Mouse (Mus musculus) liver, embryonic 12.5 days (tissue): ENCODE data around the gene Ltb4r1. TPM values are rescaled to one million over a fixed set of nuclear protein-coding genes. Genes with fewer than 3 reads are reported as not detected.
A peak's percentile ranks its signal among the peaks of the same experiment; 100 is the strongest.

Experiments
- ATAC-seq: fragments of 200-750 bp; cut with Nextera tagmentation; 2 replicates; pipeline ENCODE4 v1.8.0; 2017; ENCODE audit warnings: moderate number of reproducible peaks, mild to moderate bottlenecking, moderate library complexity
- H3K27ac ChIP-seq: fragments of 300-500 bp; sonication (generic); 2 replicates; pipeline ENCODE4 v1.5.1; 2016; ENCODE audit warnings: mild to moderate bottlenecking
- H3K27me3 ChIP-seq: fragments of 300-500 bp; sonication (generic); replicated peaks from 2 replicates; pipeline ENCODE4 v1.6.1; 2016; ENCODE audit warnings: mild to moderate bottlenecking, moderate library complexity
- H3K36me3 ChIP-seq: fragments of 300-500 bp; sonication (generic); 2 replicates; pipeline ENCODE4 v1.6.1; 2016; ENCODE audit warnings: mild to moderate bottlenecking, moderate library complexity
- H3K4me1 ChIP-seq: fragments of 300-500 bp; sonication (generic); 2 replicates; pipeline ENCODE4 v1.6.1; 2016
- H3K4me2 ChIP-seq: fragments of 300-500 bp; sonication (generic); 2 replicates; pipeline ENCODE4 v1.6.1; 2016; ENCODE audit warnings: mild to moderate bottlenecking, moderate library complexity
- H3K4me3 ChIP-seq: fragments of 300-500 bp; sonication (generic); 2 replicates; pipeline ENCODE4 v1.5.1; 2016; ENCODE audit warnings: mild to moderate bottlenecking, moderate library complexity
- H3K9ac ChIP-seq: fragments of 300-500 bp; sonication (generic); 2 replicates; pipeline ENCODE4 v1.6.1; 2016; ENCODE audit warnings: mild to moderate bottlenecking, moderate library complexity
- H3K9me3 ChIP-seq: fragments of 300-500 bp; sonication (generic); replicated peaks from 2 replicates; pipeline ENCODE4 v1.6.1; 2016; ENCODE audit warnings: mild to moderate bottlenecking, moderate library complexity
- WGBS: fragments of 180-500 bp; shearing (Covaris S2); methylation state at CpG from one replicate; pipeline ENCODE4 v1.1.7; 2016; ENCODE audit not compliant: insufficient replicate concordance; 5-methylcytosine and 5-hydroxymethylcytosine counted together
- polyA plus RNA-seq: library from polyadenylated mRNA; unstranded; fragments of >200 nt; fragmentation: Nextera tagmentation; extraction: Ambion mirVana; gene quantifications from 2 replicates; pipeline ENCODE4 v1.2.1, GENCODE M21; 2016

Gene Ltb4r1
- 3.1 and 3.6 TPM in 2 replicates for polyA plus RNA-seq

DNA sequence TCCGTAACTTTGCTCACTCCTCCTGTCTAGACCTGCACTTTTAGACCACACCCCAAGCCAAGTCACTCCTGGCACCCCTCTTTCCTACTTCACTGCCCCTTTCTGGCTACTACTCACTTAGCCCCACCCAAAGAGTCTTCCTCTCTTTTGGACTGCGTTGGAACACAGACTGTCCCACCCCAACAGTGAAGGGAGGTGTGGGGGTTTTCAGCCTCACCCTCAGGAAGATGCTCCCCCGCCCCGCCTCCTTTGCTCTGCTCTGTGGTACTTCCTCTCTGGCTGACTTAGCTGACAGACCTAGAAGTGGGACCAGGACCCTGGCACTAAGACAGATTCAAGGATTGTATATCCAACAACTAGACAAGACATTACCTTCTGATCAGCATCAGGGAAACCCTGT, at the start of gene Ltb4r1:
Ltb4r1 (plus strand) TSS at position 267 of the 400 bp plus-strand sequence.
- H3K27ac ChIP-seq: peak within 1 kb of the TSS; percentile 22; the same call in 1 of the 2 replicates
- no peak within 1 kb of the TSS for H3K4me3 ChIP-seq
- H3K9ac ChIP-seq: no peak within 1 kb of the TSS
- H3K36me3 ChIP-seq: no peaks in the 10 kb centered on the region
- H3K4me1 ChIP-seq: peaks cover 75% of the 10 kb centered on the region
- WGBS: 23% methylated on average over 4 of the region's 4 CpGs
- peaks cover 79% of the 10 kb centered on the region for H3K27me3 ChIP-seq
- ATAC-seq: no peak
- no peak within 1 kb of the TSS for H3K4me2 ChIP-seq
- H3K9me3 ChIP-seq: no peaks in the 10 kb centered on the region

DNA sequence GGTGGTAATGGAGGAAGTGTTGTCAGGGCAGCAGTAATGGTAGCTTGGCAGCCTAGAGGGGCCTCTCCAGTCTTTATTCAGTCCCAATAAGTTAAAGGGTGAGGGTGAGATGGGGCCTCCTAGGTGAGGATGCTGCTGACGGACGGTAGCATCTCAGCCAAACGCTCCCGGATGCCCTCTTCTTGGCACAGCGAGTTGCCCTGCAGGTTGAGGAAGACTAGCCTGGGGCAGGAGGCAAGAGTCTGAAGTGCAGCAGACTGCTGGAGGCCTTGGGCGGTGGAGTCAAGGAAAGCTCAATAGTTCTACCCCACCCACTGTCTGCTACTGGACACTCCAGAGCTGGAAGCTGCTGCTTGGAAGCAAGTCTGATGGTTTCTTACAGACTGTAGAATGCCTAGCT, 49.5 kb upstream of the Ltb4r1 start:
- Histone ChIP-seq H3K4me3 (no peak overlapping the region), H3K36me3 (peaks cover 44% of the 10 kb centered on the region), H3K9ac (no peak overlapping the region), H3K27ac (no peak overlapping the region), H3K9me3 (no peaks in the 10 kb centered on the region), H3K4me1 (peaks cover 50% of the 10 kb centered on the region), H3K4me2 (no peak overlapping the region), H3K27me3 (peaks cover 21% of the 10 kb centered on the region)
- ATAC-seq: no peak
- WGBS: 76% methylated on average over 6 of the region's 6 CpGs

DNA sequence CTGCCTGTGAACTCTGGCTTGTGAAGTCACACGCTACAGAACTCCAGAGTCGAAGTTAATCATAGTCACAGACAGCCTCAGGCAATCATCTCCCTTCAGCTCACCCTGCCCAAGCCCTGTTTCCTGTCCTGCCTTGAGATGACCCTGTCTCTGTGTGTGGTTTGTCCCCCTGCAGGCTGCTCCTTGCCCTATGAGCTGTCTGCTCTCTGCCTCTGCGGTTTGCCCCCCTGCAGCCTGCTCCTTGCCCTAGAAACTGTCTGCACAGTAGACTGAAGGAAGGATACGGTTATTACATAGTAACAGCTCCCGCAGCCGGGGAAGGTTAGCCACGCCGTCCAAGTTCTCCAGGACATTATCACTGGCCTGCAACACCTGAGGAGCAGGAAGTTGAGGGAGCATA, 48.9 kb upstream of the Ltb4r1 start:
- Histone ChIP-seq H3K4me3 (no peak overlapping the region), H3K9me3 (no peaks in the 10 kb centered on the region), H3K4me2 (no peak overlapping the region), H3K27me3 (peaks cover 20% of the 10 kb centered on the region), H3K36me3 (peaks cover 44% of the 10 kb centered on the region), H3K27ac (no peak overlapping the region), H3K9ac (no peak overlapping the region), H3K4me1 (peaks cover 49% of the 10 kb centered on the region)
- ATAC-seq: no peak
- WGBS: 67% methylated on average over 8 of the region's 8 CpGs

DNA sequence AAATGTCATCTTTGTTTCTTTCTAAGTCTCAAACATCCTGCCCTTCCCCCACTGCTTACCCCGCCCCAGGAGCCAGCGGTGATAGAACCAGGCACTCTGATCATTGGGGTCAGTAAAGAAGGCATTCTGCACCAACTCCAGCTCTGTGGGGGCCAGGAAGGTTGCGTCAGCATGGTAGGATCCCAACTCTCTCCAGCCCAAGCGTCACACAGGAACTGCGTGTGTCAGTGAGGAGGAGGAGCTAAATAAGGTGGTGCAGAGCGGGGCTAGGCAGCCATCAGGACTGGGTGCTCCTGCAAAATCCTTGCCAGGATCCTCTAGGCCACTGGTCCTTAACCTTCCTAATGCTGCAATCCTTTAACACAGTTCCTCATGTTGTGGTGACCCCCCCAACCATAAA, 46.0 kb upstream of the Ltb4r1 start:
- ATAC-seq: no peak
- no peak overlapping the region for H3K4me3 ChIP-seq
- H3K27me3 ChIP-seq: no peaks in the 10 kb centered on the region
- no peaks in the 10 kb centered on the region for H3K9me3 ChIP-seq
- H3K9ac ChIP-seq: no peak overlapping the region
- peaks cover 44% of the 10 kb centered on the region for H3K36me3 ChIP-seq
- peaks cover 50% of the 10 kb centered on the region for H3K4me1 ChIP-seq
- no peak overlapping the region for H3K4me2 ChIP-seq
- 85% methylated on average over 6 of the region's 6 CpGs for WGBS
- no peak overlapping the region for H3K27ac ChIP-seq

DNA sequence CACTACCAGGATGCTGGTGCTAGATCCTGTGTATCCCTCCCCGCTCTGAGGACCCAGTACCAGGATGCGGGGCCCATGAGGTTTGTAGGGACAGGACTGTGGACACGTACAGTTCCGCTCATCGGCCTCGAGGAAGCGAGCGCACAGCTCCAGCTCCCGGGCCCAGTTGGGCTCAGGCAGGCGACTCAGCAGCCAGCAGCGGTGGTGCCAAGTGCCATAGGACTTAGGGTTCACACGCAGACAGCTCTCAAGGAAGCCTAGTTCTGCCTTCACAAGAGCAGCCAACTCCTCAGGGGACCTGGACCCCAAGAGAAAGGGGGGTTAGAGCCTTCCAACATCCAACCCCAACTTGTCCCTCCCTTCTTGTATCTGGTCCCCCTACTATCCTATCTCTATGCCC, 45.1 kb upstream of the Ltb4r1 start:
- Histone ChIP-seq H3K27ac (peak overlapping the region; percentile 86; the same call in 1 of the 2 replicates), H3K9ac (0 out of 2 replicates have a peak overlapping the region, but pooled peaks have one; percentile 80), H3K36me3 (peaks cover 44% of the 10 kb centered on the region), H3K4me1 (peaks cover 48% of the 10 kb centered on the region), H3K4me3 (peak overlapping the region; percentile 83), H3K27me3 (no peaks in the 10 kb centered on the region), H3K4me2 (peak overlapping the region; percentile 88), H3K9me3 (no peaks in the 10 kb centered on the region)
- WGBS: 91% methylated on average over 12 of the region's 12 CpGs
- no peak for ATAC-seq

DNA sequence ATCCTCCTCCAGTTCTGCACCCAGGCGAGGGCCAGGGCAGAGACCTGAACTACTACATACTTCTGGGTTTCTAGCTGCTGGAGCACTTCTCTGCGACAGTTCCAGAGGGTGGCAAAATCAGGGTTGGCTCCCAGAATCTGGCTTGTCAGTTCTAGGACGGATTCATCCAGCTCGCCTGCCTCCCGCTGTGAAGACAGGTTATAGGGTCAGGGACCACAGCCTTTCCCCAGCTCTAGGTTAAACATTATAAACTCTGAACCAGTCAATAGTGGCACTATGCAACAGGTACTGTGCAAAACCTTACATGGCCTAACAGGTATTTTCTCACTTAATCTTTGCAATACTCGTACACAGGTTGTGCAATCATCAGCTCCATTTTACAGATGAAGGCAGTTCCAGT, 44.7 kb upstream of the Ltb4r1 start:
- no peak for ATAC-seq
- 76% methylated on average over 6 of the region's 6 CpGs for WGBS
- Histone ChIP-seq H3K4me1 (peaks cover 48% of the 10 kb centered on the region), H3K4me2 (peak overlapping the region; percentile 88), H3K27me3 (no peaks in the 10 kb centered on the region), H3K9me3 (no peaks in the 10 kb centered on the region), H3K36me3 (peaks cover 41% of the 10 kb centered on the region), H3K9ac (peak overlapping the region; percentile 80), H3K27ac (peak overlapping the region; percentile 86), H3K4me3 (peak overlapping the region; percentile 83)

DNA sequence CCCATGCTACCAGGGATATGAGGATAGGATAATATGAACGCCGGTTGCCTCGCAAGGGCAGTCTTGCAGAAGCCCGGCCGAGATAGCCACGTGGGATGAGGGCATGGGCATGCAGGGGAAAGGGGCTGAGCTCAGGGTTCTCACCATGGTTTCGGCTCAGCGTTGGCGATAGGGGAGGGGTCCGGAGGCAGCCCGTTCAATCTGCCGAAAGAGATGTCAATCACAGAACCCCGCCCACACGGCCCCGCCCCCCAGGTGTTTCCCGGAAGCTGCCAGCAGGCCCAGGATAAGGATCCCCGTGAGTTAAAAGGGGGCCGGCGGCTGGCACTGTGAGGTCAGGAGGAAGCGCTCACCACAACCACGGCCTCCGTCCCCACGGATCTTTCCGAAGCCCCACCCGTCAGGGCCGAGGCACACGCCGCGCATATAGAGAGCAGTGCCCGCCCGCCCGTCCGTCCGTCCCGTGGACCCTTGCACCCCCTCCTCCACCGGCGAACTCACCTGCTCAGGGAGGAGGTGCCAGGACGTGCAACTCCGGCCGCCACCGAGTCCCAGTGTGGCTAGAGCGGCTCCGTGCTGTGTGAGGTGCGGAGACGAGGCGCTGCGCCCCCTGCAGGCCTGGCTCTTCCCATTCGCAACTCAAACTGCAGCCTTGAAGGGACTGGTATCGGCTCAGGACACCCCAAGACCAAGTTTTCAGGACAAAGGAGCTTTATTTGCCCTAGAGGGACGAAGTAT, 43.9 kb upstream of the Ltb4r1 start, which contains the start of gene Rabggta:
Rabggta (minus strand) TSS at position 564 of the 738 bp plus-strand sequence.
- Histone ChIP-seq H3K4me1 (peaks cover 48% of the 10 kb centered on the region), H3K9me3 (no peaks in the 10 kb centered on the region), H3K36me3 (peaks cover 35% of the 10 kb centered on the region), H3K4me3 (peak within 1 kb of the TSS; percentile 83), H3K27ac (peak within 1 kb of the TSS; percentile 86), H3K4me2 (peak within 1 kb of the TSS; percentile 88), H3K9ac (peak within 1 kb of the TSS; percentile 80), H3K27me3 (no peaks in the 10 kb centered on the region)
- peak; percentile 91 for ATAC-seq
- WGBS: 1% methylated on average over 50 of the region's 50 CpGs

DNA sequence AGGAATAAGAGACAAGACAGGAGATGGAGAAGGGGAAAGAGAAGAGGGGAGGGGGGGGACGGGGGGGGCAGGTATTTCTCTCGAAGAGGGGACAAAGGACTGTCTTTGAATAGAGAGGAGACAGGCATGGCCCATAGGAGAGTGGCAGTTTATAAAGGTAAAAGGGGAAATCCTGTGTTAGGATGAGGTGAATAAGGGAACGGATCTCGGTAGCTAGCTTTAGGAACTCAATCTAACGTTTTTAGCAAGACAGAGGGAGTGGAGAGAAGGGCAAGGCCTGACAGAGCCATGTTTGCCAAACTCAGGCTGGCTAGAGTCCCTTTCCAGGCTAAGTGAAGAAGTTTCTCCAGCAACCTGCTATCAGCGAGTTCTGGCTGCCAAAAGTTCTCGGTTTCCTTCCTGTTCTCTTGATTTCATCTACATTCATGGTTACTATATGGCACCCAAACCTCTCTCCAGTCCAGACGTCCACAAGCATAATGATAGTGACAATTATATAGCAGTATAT, 43.3 kb upstream of the Ltb4r1 start:
- WGBS: 26% methylated on average over 8 of the region's 8 CpGs

DNA sequence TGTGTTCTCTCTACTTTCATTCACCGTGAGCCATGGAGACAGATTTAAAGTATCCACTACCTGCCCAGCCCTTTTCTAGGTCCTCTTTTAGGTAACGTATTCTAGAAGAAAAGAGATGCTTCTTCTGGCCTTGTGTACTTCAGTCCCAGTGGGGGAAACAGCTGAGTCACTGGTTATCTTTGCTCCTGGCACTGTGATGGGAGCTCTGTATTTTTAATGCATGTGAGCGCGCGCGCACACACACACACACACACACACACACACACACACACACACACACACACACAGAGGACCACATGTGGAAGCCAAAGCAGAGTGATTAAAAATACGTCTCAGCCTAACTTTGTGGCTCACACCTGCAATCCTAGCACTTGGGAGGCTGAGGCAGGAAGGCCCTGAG, 42.3 kb upstream of the Ltb4r1 start:
- Histone ChIP-seq H3K9ac (no peak overlapping the region), H3K36me3 (peaks cover 20% of the 10 kb centered on the region), H3K27ac (peak overlapping the region; percentile 86), H3K4me1 (peaks cover 48% of the 10 kb centered on the region), H3K27me3 (peaks cover 4% of the 10 kb centered on the region; the same call in 1 of the 2 replicates), H3K4me2 (no peak overlapping the region), H3K4me3 (no peak overlapping the region), H3K9me3 (no peaks in the 10 kb centered on the region)
- 73% methylated on average over 7 of the region's 7 CpGs for WGBS
- ATAC-seq: no peak

More for the DNA sequence above, 43.3 kb upstream of the Ltb4r1 start:
- H3K4me3 ChIP-seq: peak overlapping the region; percentile 83
- ATAC-seq: peak; percentile 5; the same call in 1 of the 2 replicates
- peak overlapping the region; percentile 86 for H3K27ac ChIP-seq
- H3K9me3 ChIP-seq: no peaks in the 10 kb centered on the region
- H3K4me1 ChIP-seq: peaks cover 48% of the 10 kb centered on the region
- peak overlapping the region; percentile 80 for H3K9ac ChIP-seq
- peak overlapping the region; percentile 88 for H3K4me2 ChIP-seq
- peaks cover 29% of the 10 kb centered on the region for H3K36me3 ChIP-seq
- peaks cover 4% of the 10 kb centered on the region; the same call in 1 of the 2 replicates for H3K27me3 ChIP-seq

DNA sequence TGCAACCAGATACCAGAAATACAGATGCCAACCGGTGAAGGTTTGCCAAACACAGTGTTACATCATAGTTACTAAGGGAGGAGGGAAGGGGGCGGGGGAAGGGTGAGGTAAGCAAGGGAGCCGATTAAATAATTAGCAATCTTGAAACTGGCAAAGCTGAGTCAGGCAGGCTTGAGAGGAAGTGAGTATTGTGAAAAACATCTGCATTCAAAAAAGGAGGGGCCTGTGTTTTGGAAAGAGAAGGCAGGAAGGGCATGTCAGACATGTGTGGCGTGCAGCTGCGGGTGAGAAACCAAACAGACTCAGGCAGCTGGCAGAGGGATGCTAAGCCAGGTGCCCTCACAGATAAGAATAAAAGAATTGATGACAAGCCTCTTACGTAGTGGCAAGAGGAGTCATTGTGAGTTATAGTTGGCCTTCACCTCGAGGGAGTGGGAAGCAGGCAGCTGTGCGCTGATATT, 41.3 kb upstream of the Ltb4r1 start:
- no peak for ATAC-seq
- Histone ChIP-seq H3K9ac (no peak overlapping the region), H3K4me2 (no peak overlapping the region), H3K27ac (no peak overlapping the region), H3K4me3 (no peak overlapping the region), H3K27me3 (peaks cover 4% of the 10 kb centered on the region; the same call in 1 of the 2 replicates), H3K36me3 (peaks cover 10% of the 10 kb centered on the region), H3K9me3 (no peaks in the 10 kb centered on the region), H3K4me1 (peaks cover 52% of the 10 kb centered on the region)
- 33% methylated on average over 8 of the region's 8 CpGs for WGBS

DNA sequence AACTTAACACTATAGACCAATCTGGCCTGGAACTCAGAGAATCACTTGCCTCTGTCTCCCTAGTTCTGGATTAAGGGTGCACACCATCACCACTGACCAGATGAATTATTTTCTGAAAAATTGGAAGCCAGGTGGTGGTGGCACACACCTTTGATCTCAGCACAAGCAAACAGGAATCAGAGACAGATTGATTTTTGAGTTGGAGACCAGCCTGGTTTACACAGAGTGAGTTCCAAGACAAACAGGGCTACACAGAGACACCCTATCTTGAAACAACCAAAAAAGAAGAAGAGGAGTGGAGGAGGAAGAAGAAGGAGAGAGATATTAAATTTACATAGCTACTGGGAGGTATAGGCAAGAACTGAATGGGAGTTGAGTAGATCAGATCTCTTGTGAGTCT, 39.5 kb upstream of the Ltb4r1 start:
- no peak for ATAC-seq
- no peak overlapping the region for H3K4me2 ChIP-seq

DNA sequence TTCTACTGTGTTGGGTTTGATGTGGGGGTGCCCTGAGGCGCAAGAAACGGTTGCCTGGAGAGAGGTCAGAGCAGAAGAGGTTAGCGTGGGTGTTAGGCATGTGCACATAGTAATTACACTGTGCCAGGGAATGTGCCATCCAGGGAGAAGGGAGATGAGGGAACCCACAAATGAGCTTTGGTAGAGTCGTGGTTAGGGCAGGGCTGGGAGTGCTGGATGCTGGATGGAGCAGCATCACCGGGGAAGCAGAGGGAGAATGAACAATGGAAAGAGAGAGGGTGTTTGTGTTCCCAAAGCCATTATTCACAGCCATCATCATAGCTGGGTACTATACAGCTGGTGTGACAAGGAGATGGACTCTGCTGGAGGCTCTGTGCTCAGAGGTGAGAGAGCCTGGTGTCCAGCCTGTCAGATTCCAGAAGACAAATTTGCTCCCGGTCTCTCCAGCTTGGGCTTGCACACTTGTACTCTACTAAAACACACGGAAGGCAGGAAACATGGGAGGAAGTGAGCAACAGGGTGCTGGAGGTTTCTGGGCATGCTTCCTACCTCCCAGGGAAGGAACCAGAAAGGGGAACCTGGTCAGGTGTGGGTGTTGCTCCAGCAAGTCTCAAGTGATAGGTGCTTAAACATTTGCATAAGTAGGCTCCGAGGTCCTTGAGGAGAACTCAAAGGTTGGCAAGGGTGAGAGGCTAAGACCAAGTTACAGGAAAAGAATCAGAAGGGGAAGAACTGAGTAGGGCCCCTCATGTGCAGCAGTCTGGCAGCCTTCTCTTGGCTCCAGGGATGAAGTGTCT, 37.7 kb upstream of the Ltb4r1 start:
- no peak for ATAC-seq
- Histone ChIP-seq H3K4me2 (no peak overlapping the region), H3K27me3 (peaks cover 22% of the 10 kb centered on the region), H3K36me3 (no peaks in the 10 kb centered on the region), H3K9ac (no peak overlapping the region), H3K4me1 (peaks cover 23% of the 10 kb centered on the region), H3K4me3 (no peak overlapping the region), H3K27ac (no peak overlapping the region), H3K9me3 (no peaks in the 10 kb centered on the region)
- 49% methylated on average over 8 of the region's 8 CpGs for WGBS

More for the DNA sequence above, 39.5 kb upstream of the Ltb4r1 start:
- no peaks in the 10 kb centered on the region for H3K9me3 ChIP-seq
- no peak overlapping the region for H3K9ac ChIP-seq
- peaks cover 37% of the 10 kb centered on the region for H3K4me1 ChIP-seq
- peaks cover 16% of the 10 kb centered on the region for H3K27me3 ChIP-seq
- no peaks in the 10 kb centered on the region for H3K36me3 ChIP-seq
- no peak overlapping the region for H3K27ac ChIP-seq
- no peak overlapping the region for H3K4me3 ChIP-seq
